Mouse (Mus musculus): ENCODE measurements around the gene Tnfaip6.

DNA sequence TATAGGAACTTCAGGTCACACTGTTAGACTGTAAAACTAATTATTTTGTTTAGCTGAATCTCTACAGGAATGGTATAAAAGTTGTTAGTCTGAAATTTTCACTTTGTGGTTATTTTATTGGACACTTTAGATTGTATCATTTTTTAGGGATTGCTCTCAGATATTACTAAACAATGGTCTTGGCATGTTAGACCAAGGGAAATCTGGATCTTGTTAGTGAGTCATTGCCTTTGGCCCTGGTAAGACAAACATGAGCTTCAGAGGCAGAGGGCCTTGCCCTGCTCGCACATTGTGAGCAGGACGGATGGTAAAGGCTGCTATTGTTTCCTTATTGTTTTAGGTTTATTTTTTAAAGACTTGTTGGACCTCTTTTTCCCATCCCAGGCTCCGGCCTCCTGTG lies 31.4 kb upstream of the Tnfaip6 start:
- TF ChIP-seq CTCF (IDR thresholded peaks at IDR 0.05; ENCODE audit: borderline replicate concordance, extremely low read depth, insufficient read depth, insufficient read length) (no peak), POLR2A (IDR thresholded peaks at IDR 0.05; ENCODE audit: borderline replicate concordance, extremely low read depth, insufficient read depth, insufficient read length, poor library complexity, severe bottlenecking) (no peak)

Measured in brain, embryonic 14.5 days (tissue).